Mouse (Mus musculus) gastrocnemius, postnatal 36 days (tissue): Measurements from ENCODE around the gene Ptx4. TPM values are rescaled to one million over a fixed set of nuclear protein-coding genes. Genes with fewer than 3 reads are reported as not detected.

Experiments used
- DNase-seq, 2 experiments: peaks; one replicate each; pipeline ENCODE4 v3.0.0; 2022
- intact Hi-C: fragments of 180-260 bp; cut with DNase I; formaldehyde crosslinking; loops from one replicate; pipeline ENCODE4 v1.15.1; 2025
- long read RNA-seq, 2 experiments: library from polyadenylated mRNA; stranded (forward); transcript quantifications; one replicate each; pipeline ENCODE4 v2.0.0; 2021
- total RNA-seq, 2 experiments: library from RNA; stranded (reverse); gene quantifications; 2 replicates each; pipeline ENCODE4 v1.2.3; 2021

The Ptx4 gene
- 1 to 10 TPM; 3.7 to 4.3 TPM for total RNA-seq
- long read RNA-seq, experiment 1, partial matches to known transcripts: 1 of 2 reads
- long read RNA-seq, experiment 1, other reads (novel, unspliced or antisense): 1 of 2 reads
- long read RNA-seq, experiment 2, partial matches to known transcripts: 0 of 4 reads
- long read RNA-seq, experiment 2, other reads (novel, unspliced or antisense): 2 of 4 reads

GRCm38 (mm10) chr17:25120406-25120805 is at the start of gene Ptx4:
Gene Ptx4 (plus strand): TSS chr17:25120760.
- intact Hi-C loops: no loop called here
- no peak for DNase-seq

DNA sequence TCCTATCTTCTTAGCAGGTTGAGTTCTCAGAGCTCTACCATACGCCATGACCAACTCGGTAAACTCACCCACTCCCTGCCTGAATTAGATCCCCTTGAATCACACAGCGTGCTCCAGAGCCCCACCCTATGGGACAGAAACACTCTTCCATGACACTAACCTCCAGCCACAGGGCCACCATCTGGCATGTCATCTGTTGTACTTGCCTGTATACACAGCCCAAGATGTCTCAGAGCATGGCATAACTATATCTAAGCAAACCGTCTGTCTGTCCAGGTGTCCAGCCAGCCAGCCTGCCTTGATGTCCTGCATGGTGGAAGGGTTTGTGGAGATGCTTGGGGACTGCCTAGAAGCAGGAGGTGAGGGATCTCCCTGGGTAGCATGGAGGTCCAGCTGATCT is 43.7 kb upstream of the Ptx4 start:
- intact Hi-C loops: no loop called here
- no peak for DNase-seq

- intact Hi-C loops: no loop called here
- DNase-seq: peak in 1 of 2 experiments; percentile 70
These were observed 42.7 kb upstream of the Ptx4 start for GRCm38 (mm10) chr17:25077771-25078372.

DNA sequence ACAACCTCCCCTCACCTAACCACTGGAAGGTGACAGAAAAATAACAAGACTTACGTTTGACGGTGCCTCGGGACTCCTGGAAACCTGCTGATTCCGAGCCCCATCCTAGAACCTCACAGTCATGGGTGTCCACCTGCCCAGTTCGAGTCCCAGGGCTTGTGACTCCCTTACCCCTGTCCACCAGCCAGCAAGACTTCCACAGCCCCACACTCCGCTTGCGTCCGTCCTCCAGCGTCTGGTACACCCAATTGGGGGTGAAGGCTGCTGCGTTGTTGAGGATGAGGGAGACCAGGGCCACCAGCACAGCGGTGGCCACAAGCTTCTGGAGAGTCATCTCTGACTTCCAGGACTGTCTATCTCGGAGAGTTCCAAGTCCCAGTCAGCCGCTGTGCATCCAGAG is 40.4 kb upstream of the Ptx4 start:
- DNase-seq: no peak
- intact Hi-C loops: loop anchor here (5.0 kb wide), 1 partner anchor 63 kb away; the partner anchor contains the start of genes Cramp1l and Ift140

- intact Hi-C loops: loop anchor here (5.0 kb wide), 1 partner anchor 64 kb away; the partner anchor contains the start of genes Cramp1l and Ift140
- peak; percentile 46 to 50 for DNase-seq
These were observed 39.6 kb upstream of the Ptx4 start for GRCm38 (mm10) chr17:25080960-25081381.

GRCm38 (mm10) chr17:25082081-25082847 is 38.3 kb upstream of the Ptx4 start:
- intact Hi-C loops: loop anchor here (5.0 kb wide), 1 partner anchor 65 kb away; the partner anchor contains the start of genes Cramp1l and Ift140
- no peak for DNase-seq

DNA sequence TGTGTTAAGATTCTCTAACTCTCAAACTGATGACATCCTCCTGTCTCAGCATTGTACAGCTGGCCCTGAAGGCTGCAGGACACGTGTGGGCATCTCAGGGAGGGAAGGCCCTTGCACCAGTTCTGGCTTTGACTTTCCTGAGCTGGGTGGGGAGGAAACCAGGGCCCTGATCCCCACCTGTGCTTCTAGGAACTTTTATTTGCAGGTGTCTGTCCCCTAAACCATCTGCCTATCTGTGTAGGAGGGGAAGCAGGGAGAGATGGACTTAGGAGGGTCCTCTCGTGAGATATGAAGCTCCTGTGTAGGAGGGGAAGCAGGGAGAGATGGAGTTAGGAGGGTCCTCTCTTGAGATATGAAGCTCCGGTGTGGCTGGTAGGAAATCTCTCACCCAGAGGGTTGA is 37.7 kb upstream of the Ptx4 start:
- DNase-seq: no peak
- intact Hi-C loops: loop anchor here (5.0 kb wide), 1 partner anchor 66 kb away; the partner anchor contains the start of genes Cramp1l and Ift140

DNA sequence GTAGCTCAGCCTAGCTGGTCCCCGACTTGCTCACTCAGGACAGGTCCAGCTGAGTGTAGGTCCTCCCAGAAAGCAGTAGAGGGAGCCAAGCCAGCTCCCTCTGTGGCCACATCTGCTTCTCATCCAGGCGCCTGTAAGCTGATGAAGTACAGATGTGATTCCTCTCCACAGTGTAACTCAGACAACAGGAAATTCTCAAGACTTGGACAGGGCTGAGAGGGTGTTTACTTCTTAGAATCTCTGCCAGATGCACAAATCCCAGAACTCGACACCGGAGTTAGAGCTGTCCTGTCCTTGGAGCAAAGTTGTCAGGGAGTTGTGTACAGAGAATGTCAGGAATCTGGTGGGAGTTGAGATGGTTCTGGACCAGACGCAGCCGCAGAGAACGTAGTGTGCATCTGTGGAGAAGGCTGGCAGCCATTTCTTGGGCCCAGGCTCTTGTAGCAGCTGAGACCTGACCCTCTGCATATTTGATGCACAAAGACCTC is 37.1 kb upstream of the Ptx4 start, which contains the start of gene Tmem204:
TSS of gene Tmem204 (minus strand) at position 148 of the 488 bp plus-strand sequence.
- intact Hi-C loops: loop anchor here (5.0 kb wide), 1 partner anchor 66 kb away; the partner anchor contains the start of genes Cramp1l and Ift140
- peak; percentile 57 to 63 for DNase-seq

DNA sequence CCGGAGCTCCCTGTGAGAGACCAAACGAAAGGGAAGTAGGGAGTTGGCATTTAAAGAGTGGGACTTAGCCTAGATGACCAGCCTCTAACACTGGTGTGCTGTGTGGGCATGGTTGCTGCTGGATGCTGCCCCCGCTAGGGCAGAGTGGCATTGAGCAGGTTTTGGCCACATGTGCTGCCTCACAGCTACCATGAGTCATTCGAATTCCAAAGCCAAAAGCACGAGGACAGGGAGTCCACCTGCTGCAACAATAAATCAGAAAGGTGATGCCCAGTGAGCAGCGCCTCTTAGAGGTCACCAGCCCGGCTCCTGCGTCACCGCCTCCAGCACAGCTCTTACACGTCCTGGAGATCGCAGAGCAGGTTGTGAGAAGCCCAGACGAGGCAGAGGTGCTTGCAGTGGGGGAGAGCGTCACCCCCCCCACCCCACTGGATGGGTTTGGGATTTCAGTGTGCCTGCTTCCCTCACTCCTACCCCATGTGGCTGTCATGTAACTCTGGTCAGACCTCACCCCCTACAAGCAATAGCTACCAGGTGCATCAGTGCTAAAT is 35.6 kb upstream of the Ptx4 start:
- intact Hi-C loops: loop anchor here (5.0 kb wide), 1 partner anchor 68 kb away; the partner anchor contains the start of genes Cramp1l and Ift140
- peak in 1 of 2 experiments; percentile 42 for DNase-seq

GRCm38 (mm10) chr17:25086724-25087123 is 33.8 kb upstream of the Ptx4 start:
- DNase-seq: no peak
- intact Hi-C loops: no loop called here

- intact Hi-C loops: no loop called here
These were observed 31.4 kb upstream of the Ptx4 start for GRCm38 (mm10) chr17:25089158-25089557.

DNA sequence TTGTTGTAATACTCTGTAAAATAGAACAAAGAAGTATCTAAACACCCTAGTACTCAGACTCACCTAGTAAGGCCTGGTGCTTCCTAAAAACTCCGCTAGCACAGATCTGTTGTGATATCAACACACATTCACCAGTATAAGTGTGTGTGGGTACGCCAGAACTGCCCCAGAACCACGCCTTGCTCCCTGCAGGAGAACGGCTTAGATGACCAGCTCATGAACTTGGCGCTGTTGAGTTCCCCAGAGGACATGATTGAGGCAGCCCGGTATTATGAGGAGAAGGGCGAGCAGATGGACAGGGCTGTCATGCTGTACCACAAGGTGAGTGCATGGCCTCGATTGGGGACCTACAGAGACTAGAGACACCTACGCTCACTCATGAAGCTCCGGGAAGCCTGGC is 30.1 kb upstream of the Ptx4 start:
- no peak for DNase-seq
- intact Hi-C loops: no loop called here

More at GRCm38 (mm10) chr17:25089158-25089557, 31.4 kb upstream of the Ptx4 start:
- DNase-seq: no peak

- intact Hi-C loops: no loop called here
- no peak for DNase-seq
These were observed 24.3 kb upstream of the Ptx4 start for GRCm38 (mm10) chr17:25096221-25096620.

- intact Hi-C loops: no loop called here
- no peak for DNase-seq
These were observed 20.5 kb upstream of the Ptx4 start for GRCm38 (mm10) chr17:25100052-25100451.

DNA sequence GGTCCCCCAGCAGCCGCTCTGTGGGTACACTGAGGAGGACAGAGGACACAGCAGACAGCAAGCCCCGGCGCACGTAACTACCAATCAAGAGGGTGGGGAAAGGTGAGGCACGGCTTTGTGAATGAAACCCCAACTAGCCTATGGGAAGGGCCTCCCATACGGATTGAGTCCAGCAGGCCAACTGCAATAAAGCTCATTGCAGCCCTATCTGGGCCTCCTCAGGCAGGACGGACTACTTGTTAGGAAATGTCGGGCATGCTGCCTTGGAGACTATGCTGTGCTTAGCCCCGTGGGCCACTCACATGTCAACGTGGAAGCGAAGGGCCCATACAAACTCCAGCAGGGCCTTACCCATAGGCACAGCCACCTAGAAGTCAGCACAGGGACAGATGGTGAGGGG is 19.2 kb upstream of the Ptx4 start:
- no peak for DNase-seq
- intact Hi-C loops: no loop called here

DNA sequence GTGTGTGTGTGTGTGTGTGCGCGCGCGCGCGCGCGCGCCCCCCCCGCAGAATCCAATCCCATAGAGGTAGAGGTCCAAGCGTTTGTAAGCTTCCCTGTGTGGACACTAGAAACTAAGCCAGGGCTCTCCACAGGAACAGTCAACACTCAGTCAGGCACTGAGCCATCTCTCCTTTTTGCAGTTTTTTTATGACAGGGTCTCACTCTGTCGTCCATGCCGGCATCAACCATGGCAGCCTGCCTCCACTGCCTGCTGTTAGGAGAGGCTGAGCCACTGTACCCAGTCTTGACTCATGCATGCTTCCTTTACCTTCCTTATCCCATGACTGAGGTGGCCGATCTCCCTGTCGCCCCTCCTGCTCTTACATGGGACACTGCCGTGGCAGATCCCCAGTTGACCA is 12.8 kb upstream of the Ptx4 start:
- DNase-seq: no peak
- intact Hi-C loops: no loop called here

GRCm38 (mm10) chr17:25109578-25109977 is 11.0 kb upstream of the Ptx4 start:
- intact Hi-C loops: no loop called here
- DNase-seq: peak in 1 of 2 experiments; percentile 27

GRCm38 (mm10) chr17:25110590-25110989 is 10.0 kb upstream of the Ptx4 start:
- no peak for DNase-seq
- intact Hi-C loops: no loop called here

GRCm38 (mm10) chr17:25111220-25111619 is 9.3 kb upstream of the Ptx4 start:
- no peak for DNase-seq
- intact Hi-C loops: no loop called here

GRCm38 (mm10) chr17:25111739-25112422 is 8.7 kb upstream of the Ptx4 start:
- intact Hi-C loops: no loop called here
- peak; percentile 37 to 41 for DNase-seq
